Mouse (Mus musculus): ENCODE results near the gene Mtfr1l. TPM values are rescaled to one million over a fixed set of nuclear protein-coding genes. Genes with fewer than 3 reads are reported as not detected.

Gene Mtfr1l
- total RNA-seq, 2 experiments from 2014 or later: 139 to 147 TPM

GRCm38 (mm10) chr4:134558570-134559113 is 23.5 kb upstream of the Mtfr1l start:
- DNase-seq (ENCODE audit: low spot score): no peak

- DNase-seq (ENCODE audit: low spot score): peak; percentile 38
Measured at GRCm38 (mm10) chr4:134557626-134558249, 22.6 kb upstream of the Mtfr1l start.

GRCm38 (mm10) chr4:134555956-134556580 is 20.9 kb upstream of the Mtfr1l start:
- DNase-seq (ENCODE audit: low spot score): no peak

GRCm38 (mm10) chr4:134553631-134554030 is 18.4 kb upstream of the Mtfr1l start:
- no peak for DNase-seq (ENCODE audit: low spot score)

- peak; percentile 59 for DNase-seq (ENCODE audit: low spot score)
Measured at GRCm38 (mm10) chr4:134551494-134552316, 16.5 kb upstream of the Mtfr1l start, which contains the start of gene Selenon. TSS of gene Selenon (minus strand) at chr4:134552166.

GRCm38 (mm10) chr4:134549899-134550298 is 14.7 kb upstream of the Mtfr1l start:
- DNase-seq (ENCODE audit: low spot score): no peak

- peak; percentile 47 for DNase-seq (ENCODE audit: low spot score)
Measured at GRCm38 (mm10) chr4:134548169-134548938, 13.2 kb upstream of the Mtfr1l start.

GRCm38 (mm10) chr4:134546814-134547705 is 11.9 kb upstream of the Mtfr1l start:
- no peak for DNase-seq (ENCODE audit: low spot score)

GRCm38 (mm10) chr4:134543261-134543660 is 8.1 kb upstream of the Mtfr1l start:
- DNase-seq (ENCODE audit: low spot score): peak; percentile 93

- no peak for DNase-seq (ENCODE audit: low spot score)
Measured at GRCm38 (mm10) chr4:134542726-134543125, 7.5 kb upstream of the Mtfr1l start.

- DNase-seq (ENCODE audit: low spot score): no peak
Measured at GRCm38 (mm10) chr4:134538997-134539580, 3.9 kb upstream of the Mtfr1l start.

GRCm38 (mm10) chr4:134535787-134536151 is 582 bp upstream of the Mtfr1l start:
- DNase-seq (ENCODE audit: low spot score): no peak

GRCm38 (mm10) chr4:134534124-134534886 is 882 bp downstream of the Mtfr1l start:
- DNase-seq (ENCODE audit: low spot score): peak; percentile 65

- DNase-seq (ENCODE audit: low spot score): no peak
Measured at GRCm38 (mm10) chr4:134533421-134533820, 1.8 kb downstream of the Mtfr1l start.

GRCm38 (mm10) chr4:134532928-134533327 is 2.3 kb downstream of the Mtfr1l start:
- DNase-seq (ENCODE audit: low spot score): no peak

- no peak for DNase-seq (ENCODE audit: low spot score)
Measured at GRCm38 (mm10) chr4:134526220-134526619, 9.0 kb downstream of the Mtfr1l start.

- no peak for DNase-seq (ENCODE audit: low spot score)
Measured at GRCm38 (mm10) chr4:134525806-134526205, 9.4 kb downstream of the Mtfr1l start.

GRCm38 (mm10) chr4:134523447-134523846 is 11.7 kb downstream of the Mtfr1l start:
- DNase-seq (ENCODE audit: low spot score): no peak

GRCm38 (mm10) chr4:134519281-134519680 is 15.9 kb downstream of the Mtfr1l start:
- no peak for DNase-seq (ENCODE audit: low spot score)

All from gastrocnemius, adult 18-20 months (tissue).